Mouse (Mus musculus) neural tube, embryonic 11.5 days (tissue): ENCODE results near the gene Fbxo34. TPM values are rescaled to one million over a fixed set of nuclear protein-coding genes. Genes with fewer than 3 reads are reported as not detected.
A peak's percentile ranks its signal among the peaks of the same experiment; 100 is the strongest.

Experiments used
- ATAC-seq: fragments of 200-750 bp; cut with Nextera tagmentation; 2 replicates; pipeline ENCODE4 v1.8.0; 2017; ENCODE audit warnings: moderate number of reproducible peaks, mild to moderate bottlenecking, moderate TSS enrichment, moderate library complexity; ENCODE audit not compliant: insufficient read depth, low FRiP score, low TSS enrichment
- DNase-seq: peaks from one replicate; pipeline ENCODE4 v3.0.0-alpha.2; 2015; ENCODE audit warnings: low spot score
- H3K27ac ChIP-seq: fragments of 300-500 bp; sonication (generic); 2 replicates; pipeline ENCODE4 v1.5.1; 2014; ENCODE audit warnings: low read depth, mild to moderate bottlenecking, low read length
- H3K27me3 ChIP-seq: fragments of 300-500 bp; sonication (generic); 2 replicates; pipeline ENCODE4 v1.6.1; 2014; ENCODE audit warnings: mild to moderate bottlenecking, low read length, mixed read lengths; ENCODE audit not compliant: control insufficient read depth, insufficient read depth
- H3K36me3 ChIP-seq: fragments of 300-500 bp; sonication (generic); 2 replicates; pipeline ENCODE4 v1.6.1; 2014; ENCODE audit warnings: mild to moderate bottlenecking, low read length, moderate library complexity, mixed read lengths; ENCODE audit not compliant: control insufficient read depth, insufficient read depth
- H3K4me1 ChIP-seq: fragments of 300-500 bp; sonication (generic); 2 replicates; pipeline ENCODE4 v1.6.1; 2014; ENCODE audit warnings: low read length, mixed read lengths; ENCODE audit not compliant: control insufficient read depth, insufficient read depth
- H3K4me2 ChIP-seq: fragments of 300-500 bp; sonication (generic); 2 replicates; pipeline ENCODE4 v1.6.1; 2014; ENCODE audit warnings: low read depth, mild to moderate bottlenecking, moderate library complexity
- H3K4me3 ChIP-seq: fragments of 300-500 bp; sonication (generic); 2 replicates; pipeline ENCODE4 v1.5.1; 2014; ENCODE audit warnings: low read depth, low read length
- H3K9ac ChIP-seq: fragments of 300-500 bp; sonication (generic); 2 replicates; pipeline ENCODE4 v1.6.1; 2014; ENCODE audit warnings: mild to moderate bottlenecking, low read length
- H3K9me3 ChIP-seq: fragments of 300-500 bp; sonication (generic); 2 replicates; pipeline ENCODE4 v1.6.1; 2016; ENCODE audit warnings: low read length; ENCODE audit not compliant: control insufficient read depth
- WGBS: fragments of 180-500 bp; shearing (Covaris S2); extraction: QIAGEN DNeasy Blood & Tissue Kit; methylation state at CpG from one replicate; pipeline ENCODE4 v1.1.7; 2014; 5-methylcytosine and 5-hydroxymethylcytosine counted together
- polyA plus RNA-seq: library from polyadenylated mRNA; unstranded; fragments of >200 nt; fragmentation: Nextera tagmentation; extraction: Ambion mirVana; gene quantifications from 2 replicates; pipeline ENCODE4 v1.2.1, GENCODE M21; 2014

The Fbxo34 gene
- polyA plus RNA-seq, 1 experiment from 2014 or later, result 25.8 TPM

DNA sequence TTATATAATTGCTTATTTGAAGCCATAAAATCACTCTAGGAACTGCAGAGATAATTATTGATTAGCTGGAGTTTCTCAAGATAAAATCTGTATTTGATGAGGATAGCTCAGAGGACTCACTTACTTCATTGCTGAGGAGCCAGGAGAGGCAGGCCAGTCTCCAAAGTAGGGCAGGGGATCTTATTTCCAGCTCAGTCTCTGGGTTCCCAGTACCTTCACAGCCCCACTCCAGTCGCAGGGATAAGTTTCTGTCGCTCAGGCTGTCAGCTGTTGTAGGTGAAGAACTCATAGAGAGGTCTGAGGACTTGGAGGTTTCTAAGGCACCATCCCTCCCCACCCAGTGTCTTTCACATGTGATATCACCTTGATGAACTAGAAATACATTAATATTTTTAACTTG lies 27.5 kb downstream of the Fbxo34 start:
- Histone ChIP-seq H3K27me3 (no peaks in the 10 kb centered on the region), H3K4me1 (no peaks in the 10 kb centered on the region), H3K4me2 (no peak overlapping the region), H3K27ac (no peak overlapping the region), H3K9me3 (no peaks in the 10 kb centered on the region), H3K9ac (no peak overlapping the region), H3K4me3 (no peak overlapping the region), H3K36me3 (no peaks in the 10 kb centered on the region)
- WGBS, result 86% methylated on average over 2 of the region's 2 CpGs
- ATAC-seq (no peak), DNase-seq (no peak)

DNA sequence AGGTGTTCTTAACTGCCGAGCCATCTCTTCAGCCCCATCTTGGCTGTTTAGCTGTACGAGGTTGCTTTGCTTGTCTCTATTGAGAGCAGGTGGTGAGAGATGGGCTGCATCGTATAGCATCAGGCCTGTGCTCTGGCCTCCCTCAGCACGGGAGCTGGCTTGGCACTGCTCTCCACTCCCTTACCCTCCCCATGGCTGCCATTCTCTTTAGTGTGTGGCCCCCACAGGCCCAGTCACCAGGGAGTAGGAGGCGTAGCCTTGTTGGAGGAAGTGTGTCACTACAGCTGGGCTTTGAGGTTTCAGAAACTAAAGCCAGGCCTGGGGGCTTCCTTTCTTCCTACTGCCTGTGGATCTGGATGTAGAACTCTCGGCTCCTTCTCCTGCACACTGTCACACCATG lies 32.0 kb downstream of the Fbxo34 start:
- H3K4me1 ChIP-seq, result no peaks in the 10 kb centered on the region
- H3K9me3 ChIP-seq, result no peaks in the 10 kb centered on the region
- no peak overlapping the region for H3K9ac ChIP-seq
- WGBS, result 90% methylated on average over 6 of the region's 6 CpGs
- no peak overlapping the region for H3K4me2 ChIP-seq
- no peaks in the 10 kb centered on the region for H3K36me3 ChIP-seq
- DNase-seq, result no peak
- no peak overlapping the region for H3K4me3 ChIP-seq
- H3K27ac ChIP-seq, result no peak overlapping the region
- no peaks in the 10 kb centered on the region for H3K27me3 ChIP-seq
- ATAC-seq, result no peak

DNA sequence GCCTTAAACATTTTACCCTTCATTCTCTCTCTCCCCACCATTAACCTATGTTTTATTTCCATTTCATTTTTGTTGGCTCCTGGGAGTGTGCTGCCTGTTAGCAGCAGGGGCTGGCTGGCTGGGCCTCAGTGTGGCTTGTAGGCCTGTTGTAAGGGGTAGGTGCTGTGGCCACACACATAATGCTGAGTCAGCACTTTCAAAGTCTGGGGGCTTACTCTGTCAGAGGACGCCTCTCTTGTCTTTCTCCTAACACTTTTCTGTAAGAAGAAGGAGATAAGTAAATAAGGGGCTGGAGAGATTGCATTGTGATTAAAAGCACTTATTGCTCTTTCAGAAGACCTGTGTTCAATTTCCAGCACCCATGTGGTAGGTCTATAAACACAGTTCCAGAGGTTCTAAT lies 32.9 kb downstream of the Fbxo34 start:
- no peak for ATAC-seq
- no peaks in the 10 kb centered on the region for H3K4me1 ChIP-seq
- WGBS, result 83% methylated on average over 1 of the region's 1 CpGs

GRCm38 (mm10) chr14:47488732-47489131 lies 38.5 kb downstream of the Fbxo34 start:
- ATAC-seq, result no peak; the same call in 1 of the 2 replicates
- Histone ChIP-seq H3K36me3 (no peaks in the 10 kb centered on the region), H3K9me3 (no peaks in the 10 kb centered on the region), H3K9ac (no peak overlapping the region), H3K27me3 (no peaks in the 10 kb centered on the region), H3K4me3 (no peak overlapping the region), H3K4me1 (no peaks in the 10 kb centered on the region), H3K27ac (no peak overlapping the region), H3K4me2 (no peak overlapping the region)
- DNase-seq, result peak; percentile 36
- WGBS, result 53% methylated on average over 7 of the region's 7 CpGs

More for the DNA sequence above, 32.9 kb downstream of the Fbxo34 start:
- Histone ChIP-seq H3K9ac (no peak overlapping the region), H3K4me3 (no peak overlapping the region), H3K4me2 (no peak overlapping the region), H3K27me3 (no peaks in the 10 kb centered on the region), H3K27ac (no peak overlapping the region), H3K9me3 (no peaks in the 10 kb centered on the region), H3K36me3 (no peaks in the 10 kb centered on the region)
- DNase-seq, result no peak

GRCm38 (mm10) chr14:47489310-47490097 lies 39.3 kb downstream of the Fbxo34 start:
- Histone ChIP-seq H3K27me3 (no peaks in the 10 kb centered on the region), H3K4me2 (no peak overlapping the region), H3K4me3 (no peak overlapping the region), H3K36me3 (no peaks in the 10 kb centered on the region), H3K9ac (no peak overlapping the region), H3K27ac (no peak overlapping the region), H3K4me1 (no peaks in the 10 kb centered on the region), H3K9me3 (no peaks in the 10 kb centered on the region)
- ATAC-seq, result no peak
- 30% methylated on average over 10 of the region's 10 CpGs for WGBS
- no peak for DNase-seq

DNA sequence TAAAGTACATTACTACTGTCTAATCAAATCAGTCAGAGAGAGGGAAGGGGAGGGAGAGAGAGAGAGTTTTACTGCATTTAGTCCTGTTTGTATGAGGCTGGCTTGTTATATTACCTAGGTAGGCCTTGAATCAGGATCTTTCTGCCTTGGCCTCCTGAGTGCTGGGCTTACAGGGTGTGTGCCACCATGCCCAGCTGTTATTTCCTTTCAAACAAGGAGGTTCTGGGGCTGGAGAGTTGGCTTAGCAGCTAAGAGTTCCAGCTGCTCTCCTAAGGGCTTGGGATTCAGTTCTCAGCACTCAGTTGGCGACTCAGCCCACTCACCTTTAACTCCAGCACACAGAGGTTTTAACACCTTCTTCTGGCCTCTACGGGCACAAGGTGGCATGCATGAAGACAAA lies 40.5 kb downstream of the Fbxo34 start:
- no peak overlapping the region for H3K4me3 ChIP-seq
- H3K27ac ChIP-seq, result no peak overlapping the region
- no peaks in the 10 kb centered on the region for H3K9me3 ChIP-seq
- WGBS, result 93% methylated on average over 2 of the region's 2 CpGs
- ATAC-seq, result no peak
- H3K9ac ChIP-seq, result no peak overlapping the region
- DNase-seq, result no peak
- H3K27me3 ChIP-seq, result no peaks in the 10 kb centered on the region
- no peaks in the 10 kb centered on the region for H3K36me3 ChIP-seq
- no peaks in the 10 kb centered on the region for H3K4me1 ChIP-seq
- H3K4me2 ChIP-seq, result no peak overlapping the region

GRCm38 (mm10) chr14:47493592-47494361 lies 43.6 kb downstream of the Fbxo34 start:
- Histone ChIP-seq H3K27me3 (no peaks in the 10 kb centered on the region), H3K9me3 (no peaks in the 10 kb centered on the region), H3K27ac (no peak overlapping the region), H3K9ac (no peak overlapping the region), H3K36me3 (no peaks in the 10 kb centered on the region), H3K4me3 (no peak overlapping the region), H3K4me2 (no peak overlapping the region), H3K4me1 (no peaks in the 10 kb centered on the region)
- DNase-seq (no peak), ATAC-seq (no peak)
- 94% methylated on average over 2 of the region's 2 CpGs for WGBS

- 93% methylated on average over 3 of the region's 3 CpGs for WGBS
- H3K4me2 ChIP-seq, result no peak overlapping the region
- no peak overlapping the region for H3K27ac ChIP-seq
- ATAC-seq, result no peak
- H3K9ac ChIP-seq, result no peak overlapping the region
- no peaks in the 10 kb centered on the region for H3K36me3 ChIP-seq
- H3K27me3 ChIP-seq, result no peaks in the 10 kb centered on the region
- DNase-seq, result no peak
- no peaks in the 10 kb centered on the region for H3K9me3 ChIP-seq
- H3K4me3 ChIP-seq, result no peak overlapping the region
- H3K4me1 ChIP-seq, result no peaks in the 10 kb centered on the region
These were observed 45.7 kb downstream of the Fbxo34 start for GRCm38 (mm10) chr14:47495951-47496350.

DNA sequence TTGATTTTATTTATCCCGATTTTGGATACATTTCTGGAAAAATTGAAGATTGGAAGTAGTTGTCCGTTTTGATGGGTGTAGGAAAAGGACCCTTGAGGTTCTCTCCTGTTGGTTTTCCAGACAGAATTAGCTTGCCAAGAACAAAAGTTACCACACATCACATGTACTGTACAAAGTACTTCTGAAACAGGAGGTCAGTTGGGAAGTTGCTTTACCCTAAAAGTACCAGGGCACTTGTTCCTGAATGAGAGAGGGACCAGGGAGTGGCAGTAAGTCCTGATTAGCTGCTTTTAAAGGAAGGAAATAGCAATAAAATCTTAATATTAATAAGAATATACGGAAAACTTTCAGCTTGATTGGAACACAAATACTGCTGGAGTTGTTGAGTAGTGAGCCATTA lies 46.9 kb downstream of the Fbxo34 start:
- Histone ChIP-seq H3K9ac (no peak overlapping the region), H3K4me2 (no peak overlapping the region), H3K27me3 (no peaks in the 10 kb centered on the region), H3K9me3 (no peaks in the 10 kb centered on the region), H3K4me1 (no peaks in the 10 kb centered on the region), H3K27ac (no peak overlapping the region), H3K4me3 (no peak overlapping the region), H3K36me3 (no peaks in the 10 kb centered on the region)
- WGBS, result 83% methylated on average over 3 of the region's 3 CpGs
- ATAC-seq, result no peak
- DNase-seq, result no peak
